Mouse (Mus musculus): ENCODE results near the gene Degs1.
"Not testable (repeated sequence)": the region's sequence is repeated elsewhere in the genome, so short reads cannot be mapped to it uniquely, and the experiment has no call there.

Gene Degs1

DNA sequence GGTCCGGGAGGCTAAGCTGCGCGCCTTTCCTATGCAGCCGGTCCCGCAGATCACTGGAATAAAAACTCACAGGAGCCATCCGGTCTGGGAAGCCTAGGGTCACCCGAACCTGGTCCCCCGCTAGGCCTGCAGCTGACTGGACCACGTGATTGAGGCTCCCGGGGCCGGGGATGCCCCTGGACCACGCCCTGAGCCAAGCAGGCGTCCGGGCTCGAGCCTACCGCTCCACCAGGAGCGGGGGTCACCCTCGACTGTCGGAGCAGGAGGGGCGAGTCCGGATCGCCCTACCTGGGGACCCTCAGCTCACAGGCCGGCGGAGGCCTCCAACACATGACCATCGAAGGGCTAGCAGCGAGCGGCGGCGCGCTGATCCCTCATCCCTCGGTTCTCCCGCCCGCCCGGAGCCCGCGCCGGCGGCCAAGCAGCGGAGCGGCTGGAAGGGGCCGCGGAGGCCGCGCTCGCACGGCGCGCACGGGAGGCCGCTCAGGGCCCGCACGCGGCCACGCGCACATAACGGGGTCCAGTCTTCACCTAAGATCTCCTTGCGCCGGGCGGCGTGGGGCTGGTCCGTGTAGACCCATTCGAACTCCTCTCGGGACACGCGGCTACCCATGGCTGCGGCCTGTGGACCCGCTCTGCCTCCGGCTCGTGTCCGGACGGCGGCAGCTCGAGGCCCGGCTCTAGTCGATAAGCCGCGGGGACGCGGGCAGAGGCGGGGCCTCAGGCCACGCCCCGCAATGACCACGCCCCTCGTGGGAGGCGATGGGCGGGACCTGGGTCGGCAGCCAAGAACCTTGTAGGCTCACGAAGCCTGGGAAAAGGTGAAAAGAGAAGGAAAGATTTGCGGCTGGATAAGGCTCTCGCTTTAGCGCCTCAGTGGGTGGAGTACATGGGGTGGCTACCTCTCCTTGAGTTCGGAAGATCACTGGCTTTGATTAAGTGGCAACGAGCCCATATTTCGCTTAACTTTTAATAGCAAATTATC, at the start of gene Degs1:
Degs1 (minus strand) TSS at position 714 of the 985 bp plus-strand sequence.
- peak; percentile 97 for DNase-seq

DNA sequence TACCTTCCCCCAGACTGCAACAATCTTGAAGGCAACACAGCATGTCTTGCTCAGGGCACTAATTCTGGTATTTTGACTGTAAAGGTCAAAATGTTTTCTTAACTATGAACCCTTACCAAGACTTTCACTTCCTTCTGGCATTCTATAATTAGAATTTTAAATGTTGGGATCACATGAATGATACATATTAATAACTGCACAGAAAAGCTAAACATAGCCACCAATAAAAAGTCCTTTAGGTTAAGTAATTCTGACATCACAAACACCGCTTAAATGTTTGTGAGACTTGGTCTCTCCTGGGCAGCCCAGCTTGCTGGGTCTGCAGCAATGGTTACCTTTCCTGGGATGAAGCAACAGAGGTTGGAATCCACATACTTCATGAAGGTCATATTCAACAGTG, 43.3 kb upstream of the Degs1 start:
- DNase-seq: no peak

DNA sequence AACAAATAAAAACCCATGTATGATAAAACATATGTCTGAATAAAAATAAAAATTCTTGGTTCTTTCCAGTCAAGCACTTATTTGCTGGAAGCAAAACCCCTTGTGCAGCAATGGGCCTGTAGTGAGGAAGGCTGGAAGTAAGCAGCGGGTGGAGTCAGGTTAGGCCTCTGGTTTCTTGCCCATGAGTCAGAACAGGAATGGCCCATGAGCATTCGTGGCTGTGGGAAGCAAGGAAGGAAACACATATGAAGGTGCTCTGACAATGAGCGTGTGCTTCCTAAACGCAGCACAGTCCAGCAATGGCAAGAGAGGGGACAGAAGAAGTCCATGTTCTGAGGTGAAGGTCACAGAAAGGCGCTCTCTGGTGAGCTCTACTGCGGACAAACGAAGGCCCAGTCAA, 41.9 kb upstream of the Degs1 start:
- no peak for DNase-seq

DNA sequence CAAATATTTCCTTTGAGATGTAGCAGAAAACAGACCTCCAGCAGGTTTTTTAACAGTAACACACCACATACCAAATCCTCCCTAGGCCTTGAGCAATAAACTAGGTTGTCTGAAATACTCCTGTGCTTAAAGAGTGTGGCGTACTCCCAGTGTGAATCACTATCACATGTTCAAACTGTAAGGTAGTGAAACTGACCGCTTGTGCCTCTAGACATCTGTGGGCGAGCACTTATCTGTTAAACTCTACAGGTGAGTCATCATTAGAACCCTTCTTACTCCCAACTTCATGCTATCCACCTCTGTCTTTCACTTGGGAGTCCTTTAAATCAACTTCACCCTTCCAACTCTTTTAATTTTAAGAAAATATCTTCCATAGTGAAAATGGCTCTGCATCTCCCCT, 40.5 kb upstream of the Degs1 start:
- no peak for DNase-seq

DNA sequence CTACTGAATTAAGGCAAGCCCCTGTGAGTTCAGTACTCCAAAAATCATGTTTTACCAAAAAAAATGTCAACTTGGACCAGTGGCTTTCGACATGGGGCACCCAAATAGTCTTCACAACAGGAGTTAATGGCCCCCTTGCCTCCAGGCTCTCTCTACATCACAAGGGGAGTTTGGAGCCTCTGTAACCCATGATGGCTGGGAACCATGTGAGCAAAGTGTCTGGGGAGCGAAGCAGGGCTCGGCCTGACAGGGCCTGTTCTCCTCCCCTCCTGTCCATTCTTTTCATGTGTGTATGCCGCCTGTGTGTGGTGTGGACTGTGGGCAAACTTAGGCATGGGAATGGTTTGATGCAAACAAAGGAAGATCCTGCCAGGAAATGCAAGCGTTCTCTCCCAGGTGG, 31.6 kb upstream of the Degs1 start:
- DNase-seq: no peak

DNA sequence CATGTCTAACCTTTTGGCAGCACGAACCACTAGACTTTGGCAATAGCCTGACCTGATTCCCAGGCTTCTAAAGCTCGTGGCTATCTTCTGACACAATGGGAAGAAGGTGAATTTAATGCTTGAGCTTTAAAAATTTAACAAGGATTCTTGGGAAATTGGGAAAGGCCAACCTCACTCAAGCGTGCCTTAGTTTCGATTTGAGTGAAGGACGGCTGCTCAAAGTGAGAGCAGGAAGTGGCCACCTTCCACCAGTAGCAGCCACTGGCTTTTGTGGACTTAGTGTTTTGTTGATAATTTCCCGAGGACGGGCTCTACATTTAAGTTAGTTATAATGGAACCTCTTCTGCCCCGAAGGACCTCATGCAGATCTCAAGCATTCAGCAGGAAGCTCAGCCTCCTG, 30.6 kb upstream of the Degs1 start:
- no peak for DNase-seq

DNA sequence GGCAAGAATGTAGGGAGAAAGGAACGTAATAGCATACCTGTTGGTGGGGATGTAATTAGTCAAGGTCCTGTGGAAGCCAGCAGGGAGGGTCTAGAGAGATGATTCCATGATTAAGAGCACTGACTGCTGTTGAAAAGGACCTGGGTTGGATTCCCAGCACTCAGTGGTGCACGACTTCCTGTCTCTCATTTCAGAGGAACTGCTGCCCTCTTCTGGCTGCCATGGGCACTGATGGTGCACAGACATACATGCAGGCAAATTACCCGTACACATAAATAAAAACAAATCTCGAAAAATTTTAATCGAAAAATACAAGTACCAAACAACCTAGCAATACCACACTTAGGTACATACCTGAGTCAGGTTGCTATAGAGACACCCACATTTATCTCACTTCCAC, 28.8 kb upstream of the Degs1 start:
- DNase-seq: peak; percentile 24

DNA sequence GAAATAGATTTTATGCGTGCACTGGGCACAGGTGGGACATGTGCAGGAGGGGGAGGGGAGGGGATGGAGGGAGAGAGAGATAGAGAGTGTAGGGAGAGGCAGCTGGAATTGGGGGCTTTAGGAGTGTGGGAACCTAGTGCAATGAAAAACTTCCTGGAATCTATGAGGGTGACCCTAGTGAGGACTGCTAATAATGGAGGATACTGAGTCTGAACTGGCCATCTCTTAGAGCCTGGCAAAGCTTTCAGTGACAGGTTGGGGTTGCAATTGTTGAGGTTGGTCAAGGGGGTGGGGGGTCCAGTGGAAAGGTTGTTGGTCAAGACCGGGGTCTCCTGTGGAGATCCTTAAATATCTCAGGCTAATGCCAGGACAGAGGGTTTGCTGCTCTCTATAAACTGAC, 27.7 kb upstream of the Degs1 start:
- DNase-seq: no peak

DNA sequence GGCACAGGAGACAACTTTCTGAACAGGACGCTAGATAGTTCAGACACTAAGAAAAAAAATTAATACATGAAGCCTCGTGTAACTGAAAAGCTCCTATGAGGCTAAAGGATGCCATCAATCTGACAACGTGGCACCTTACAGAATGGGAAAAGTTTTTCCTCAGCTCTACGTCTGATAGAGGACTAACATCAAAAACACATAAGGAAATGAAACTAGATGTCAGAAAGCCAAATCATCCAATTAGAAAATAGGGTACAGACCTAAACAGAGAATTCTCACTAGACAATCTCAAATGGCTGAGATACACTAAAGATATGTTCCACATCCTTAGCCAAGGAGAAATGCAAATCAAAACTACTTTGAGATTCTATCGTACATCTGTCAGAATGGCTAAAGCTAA, 26.8 kb upstream of the Degs1 start:
- DNase-seq: no peak

DNA sequence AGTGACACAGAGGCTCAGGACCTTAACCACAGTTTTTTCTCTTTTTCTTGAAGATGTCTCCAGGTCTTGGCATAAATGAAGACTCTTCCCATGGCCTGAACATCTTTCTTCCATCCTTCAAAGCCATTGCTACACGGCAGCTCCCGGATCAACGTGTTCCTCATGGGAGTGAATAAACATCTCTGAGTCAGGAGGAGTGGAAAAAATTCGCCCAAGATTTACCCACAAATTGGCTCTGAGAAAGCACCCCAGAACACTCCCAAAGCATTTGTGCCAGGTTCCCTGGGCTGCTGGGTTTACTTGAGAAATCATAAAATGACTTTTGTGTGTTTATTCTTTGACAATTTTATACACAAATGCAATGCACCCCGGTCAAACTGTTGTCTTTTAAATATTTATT, 20.3 kb upstream of the Degs1 start:
- DNase-seq: no peak

DNA sequence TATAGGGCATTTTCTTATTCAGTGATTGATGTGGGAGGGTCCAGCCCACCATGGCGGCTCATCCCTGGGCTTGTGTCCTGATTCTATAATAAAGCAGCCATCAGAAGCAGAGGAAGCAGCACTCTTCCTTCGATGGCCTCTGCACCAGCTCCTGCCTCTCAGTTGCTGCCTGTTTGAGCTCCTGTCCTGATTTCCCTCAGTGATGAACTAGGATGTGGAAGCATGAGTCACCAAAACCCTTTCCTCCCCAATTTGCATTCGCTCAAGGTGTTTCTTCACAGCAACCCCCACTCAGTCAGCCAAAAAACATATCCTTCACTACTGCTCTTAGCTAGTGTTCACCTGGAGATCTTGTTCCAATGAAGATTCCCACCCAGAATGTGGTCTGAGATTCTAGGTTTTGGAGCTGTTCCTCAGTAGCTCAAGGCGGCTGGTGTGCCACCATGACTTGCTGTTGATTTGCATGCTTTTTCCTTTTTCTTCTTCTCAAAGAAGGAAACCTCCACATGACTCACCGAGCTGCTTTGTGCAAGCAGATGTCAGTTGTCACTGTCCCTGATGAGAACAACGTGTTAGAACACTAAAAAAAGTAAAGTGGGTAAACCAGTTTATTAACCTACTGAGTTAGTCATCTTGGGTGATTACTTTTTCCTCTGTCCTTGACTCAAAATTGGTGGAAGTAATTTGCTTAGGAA, 19.7 kb upstream of the Degs1 start:
- DNase-seq: no peak

DNA sequence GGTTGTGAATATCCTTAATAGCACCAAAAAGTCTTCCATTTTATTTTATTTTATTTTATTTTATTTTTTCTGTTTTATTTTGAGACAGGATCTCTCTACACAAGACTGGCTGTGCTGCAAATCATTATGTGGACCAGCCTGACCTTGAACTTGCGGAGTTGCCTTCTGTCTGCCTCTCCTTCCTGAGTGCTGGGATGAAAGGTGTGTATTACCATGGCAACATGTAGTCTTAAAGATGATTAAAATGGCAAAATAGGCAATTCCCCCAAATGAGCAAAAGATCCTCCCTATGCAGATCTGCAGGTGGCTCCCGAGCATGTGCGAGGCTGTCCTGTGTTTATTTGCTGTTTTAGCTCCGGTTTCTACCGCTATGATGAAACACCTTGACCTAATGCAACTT, 15.2 kb upstream of the Degs1 start:
- DNase-seq: no peak

DNA sequence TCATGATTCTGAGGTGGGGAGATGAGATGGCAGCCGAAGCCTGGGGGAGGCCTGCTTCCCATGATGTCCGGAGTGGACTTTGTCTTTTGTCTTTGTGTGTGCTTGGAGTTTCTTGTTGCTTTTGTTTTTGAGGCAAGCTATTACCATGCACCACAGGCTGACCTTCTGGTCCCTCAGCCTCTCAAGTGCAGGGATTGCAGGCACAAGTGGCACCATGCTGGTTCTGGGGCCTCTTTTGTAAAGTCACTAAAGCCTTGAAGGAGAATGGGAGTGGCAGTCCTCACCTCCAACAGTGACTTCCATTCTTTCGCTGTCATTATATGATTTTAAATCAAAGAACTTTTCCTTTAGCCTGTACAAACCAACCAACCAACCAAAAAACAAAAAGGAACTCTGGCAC, 14.6 kb upstream of the Degs1 start:
- no peak for DNase-seq

DNA sequence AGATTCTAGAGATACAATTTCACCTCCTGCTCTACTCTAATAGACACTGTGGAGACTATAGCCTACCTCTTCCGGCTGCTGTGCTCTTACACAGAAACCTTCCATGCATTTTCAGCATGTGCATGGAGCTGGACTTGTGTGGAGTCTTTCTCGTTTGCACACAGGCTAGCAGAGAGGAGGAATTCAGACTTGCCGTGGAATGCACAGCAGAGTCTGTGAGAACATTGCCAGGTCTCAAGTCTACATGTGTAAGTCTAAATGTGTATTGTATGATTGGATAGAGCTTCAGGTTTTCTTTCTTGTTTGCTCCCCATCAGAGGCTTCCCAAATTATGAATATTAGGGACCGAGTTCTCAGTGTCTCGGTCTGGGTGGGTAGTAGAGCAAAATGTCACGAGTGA, 14.2 kb upstream of the Degs1 start:
- DNase-seq: no peak

DNA sequence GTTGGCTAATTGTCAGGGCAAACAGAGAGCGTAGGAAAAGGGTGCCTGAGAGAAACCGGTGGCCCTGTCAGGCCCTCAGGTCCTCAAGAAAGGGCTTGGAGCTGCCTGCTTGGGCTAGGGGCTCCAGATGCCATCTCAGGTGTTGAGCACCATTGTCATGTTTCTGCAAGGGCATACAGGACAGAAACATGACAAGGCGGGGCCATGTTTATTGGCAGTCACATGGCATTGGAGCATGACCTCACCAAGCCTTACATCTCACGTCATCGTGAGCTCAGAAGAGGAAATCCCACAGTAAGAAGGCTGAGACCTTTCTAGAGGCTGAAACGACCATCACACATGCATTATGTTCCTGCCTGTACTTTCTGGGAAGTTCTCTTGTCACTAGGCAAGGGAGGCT, 13.5 kb upstream of the Degs1 start:
- DNase-seq: no peak

DNA sequence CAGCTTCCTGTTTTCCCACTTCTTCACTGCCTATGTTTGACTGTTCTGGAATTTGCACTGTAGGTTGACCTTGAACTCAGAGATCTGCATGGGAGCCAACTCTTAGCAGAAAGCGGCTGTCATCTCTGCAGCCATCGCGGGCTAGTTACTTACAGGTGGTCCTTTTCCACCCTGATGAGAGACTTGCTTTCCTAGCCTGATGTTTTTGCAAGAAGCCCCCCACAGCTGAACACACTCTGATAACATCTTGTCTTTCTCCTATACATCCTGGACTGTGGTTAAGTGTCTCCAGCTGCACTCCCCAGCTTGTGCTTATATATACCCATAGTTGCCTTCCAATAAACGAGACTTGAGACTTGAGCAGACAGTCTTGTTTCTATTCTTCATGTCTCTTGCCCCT, 9.7 kb upstream of the Degs1 start:
- no peak for DNase-seq

DNA sequence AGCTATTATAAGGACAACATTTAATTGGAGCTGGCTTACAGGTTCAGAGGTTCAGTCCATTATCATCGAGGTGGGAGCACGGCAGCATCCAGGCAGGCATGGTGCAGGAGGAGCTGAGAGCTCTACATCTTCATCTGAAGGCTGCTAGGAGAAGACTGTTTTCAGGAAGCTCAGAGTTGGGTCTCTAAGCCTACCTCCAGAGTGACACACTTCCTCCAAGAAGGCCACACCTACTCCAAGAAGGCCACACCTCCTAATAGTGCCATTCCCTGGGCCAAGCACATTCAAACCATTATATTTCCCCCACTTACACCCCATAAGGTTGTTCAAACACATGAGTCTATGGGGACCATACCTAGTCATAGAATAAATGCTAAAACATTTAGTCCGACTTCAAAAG, 8.1 kb upstream of the Degs1 start:
- DNase-seq: not testable (repeated sequence)

DNA sequence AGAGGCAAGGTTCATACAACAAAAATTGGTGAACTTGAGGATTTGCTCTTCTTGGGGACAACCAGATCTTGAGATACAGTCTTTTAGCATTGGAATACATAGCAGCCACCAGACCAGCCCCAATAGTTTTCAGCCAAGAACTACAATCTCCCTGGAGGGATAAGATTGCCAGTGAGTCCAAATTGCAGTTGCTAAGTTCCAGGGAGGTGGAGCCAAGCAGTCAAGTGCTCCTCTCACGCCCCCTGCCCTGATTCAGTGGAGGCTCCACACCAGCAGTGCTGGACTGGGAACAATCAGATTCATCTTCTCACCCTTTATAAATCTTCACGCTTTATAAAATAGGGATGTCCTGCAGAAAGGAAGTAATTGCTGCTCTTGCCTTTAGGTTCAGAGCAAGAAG, 7.2 kb upstream of the Degs1 start:
- DNase-seq: no peak

DNA sequence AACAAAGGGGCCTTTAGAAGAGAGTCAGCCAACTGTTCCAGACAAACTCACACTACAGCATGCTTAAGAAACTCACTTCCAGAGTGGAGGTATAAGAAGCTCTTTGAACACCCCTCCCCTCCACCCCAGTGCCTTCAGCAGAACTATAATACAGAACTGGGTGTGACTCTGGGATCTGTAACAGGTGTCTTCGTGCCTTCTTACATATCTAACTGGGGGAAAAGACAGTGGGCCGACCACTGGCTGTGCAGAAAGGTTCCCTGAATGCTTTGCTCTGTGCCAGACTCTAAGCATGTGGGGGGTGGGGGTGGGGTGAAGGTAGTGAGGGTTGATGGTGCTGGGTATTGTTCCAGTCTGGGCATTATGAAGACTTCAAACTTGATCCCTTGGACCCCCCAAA, 6.0 kb upstream of the Degs1 start:
- DNase-seq: no peak

DNA sequence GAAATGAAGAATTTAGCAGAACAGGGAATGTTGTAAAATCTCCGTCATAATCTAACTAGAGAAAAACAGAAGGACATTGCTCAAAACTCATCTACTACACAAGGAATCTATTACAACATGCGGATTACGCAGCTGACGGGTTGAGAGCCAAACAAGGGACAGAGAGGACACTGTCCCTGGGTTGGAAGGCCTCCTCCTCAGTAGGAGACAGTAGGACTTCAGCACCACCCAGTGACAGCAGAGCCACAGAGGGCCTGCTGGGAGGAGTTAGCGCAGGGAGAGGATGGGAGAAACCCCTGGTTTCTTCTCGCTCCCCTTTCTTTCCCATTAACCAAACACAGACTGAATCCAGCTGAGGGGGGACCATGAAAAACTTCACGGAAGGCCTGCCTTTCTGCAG, 5.2 kb upstream of the Degs1 start:
- DNase-seq: no peak

DNA sequence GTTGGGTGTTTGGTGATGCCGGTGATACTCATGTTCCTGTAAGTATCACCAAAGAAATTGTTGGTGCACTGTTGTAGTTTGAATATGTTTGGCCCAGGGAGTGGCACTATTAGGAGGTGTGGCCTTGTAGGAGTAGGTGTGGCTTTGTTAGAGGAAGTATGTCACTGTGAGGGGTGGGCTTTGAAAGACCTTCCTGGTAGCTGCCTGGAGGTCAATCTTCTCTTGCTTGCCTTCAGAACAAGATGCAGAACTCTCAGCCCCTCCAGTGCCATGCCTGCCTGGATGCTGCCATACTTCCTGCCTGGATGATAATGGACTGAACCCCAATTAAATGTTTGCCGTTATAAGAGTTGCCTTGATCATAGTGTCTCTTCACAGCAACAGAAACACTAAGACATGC, 2.2 kb upstream of the Degs1 start:
- no peak for DNase-seq

DNA sequence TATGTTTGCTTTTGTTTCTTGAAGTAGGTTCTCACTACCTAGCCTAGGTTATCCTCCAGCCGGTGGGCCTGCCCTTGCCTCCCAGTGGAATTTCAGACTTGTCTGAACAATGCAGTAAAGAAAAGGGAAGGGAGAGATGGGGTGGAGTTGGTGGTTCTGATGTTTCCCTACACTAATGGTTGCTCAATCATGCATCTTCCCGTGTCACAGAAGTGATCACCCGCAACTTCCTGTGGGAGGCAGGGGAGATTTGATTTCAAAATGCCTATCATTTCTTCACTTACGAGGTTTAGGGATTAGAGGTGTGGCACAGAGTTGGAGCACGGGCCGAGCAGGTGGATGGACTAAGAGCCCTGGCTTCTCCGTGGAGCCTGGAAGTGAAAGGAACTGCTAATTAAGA, 627 bp upstream of the Degs1 start:
- no peak for DNase-seq

DNA sequence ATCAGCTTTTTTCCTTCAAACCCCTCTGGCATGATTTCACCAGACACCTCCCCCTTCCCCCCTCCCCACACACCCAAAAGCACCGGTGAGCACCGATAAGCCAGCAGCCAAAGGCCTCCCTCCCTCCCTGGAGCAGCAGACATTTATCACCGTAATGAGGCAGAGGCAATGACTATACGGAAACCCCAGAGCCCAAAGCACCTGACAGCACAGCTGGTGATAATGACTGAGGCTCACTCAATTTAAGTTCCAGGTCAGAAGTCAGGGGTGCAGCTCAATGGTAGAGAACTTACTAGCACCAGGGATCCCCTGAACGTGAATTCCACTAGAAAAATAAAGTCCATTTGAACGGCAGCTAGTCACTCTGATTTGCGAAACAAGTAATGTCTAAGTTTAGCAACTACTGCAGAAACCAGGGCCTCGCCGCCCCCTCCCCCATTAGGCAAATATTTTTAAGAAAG, 1.3 kb downstream of the Degs1 start:
- DNase-seq: no peak

DNA sequence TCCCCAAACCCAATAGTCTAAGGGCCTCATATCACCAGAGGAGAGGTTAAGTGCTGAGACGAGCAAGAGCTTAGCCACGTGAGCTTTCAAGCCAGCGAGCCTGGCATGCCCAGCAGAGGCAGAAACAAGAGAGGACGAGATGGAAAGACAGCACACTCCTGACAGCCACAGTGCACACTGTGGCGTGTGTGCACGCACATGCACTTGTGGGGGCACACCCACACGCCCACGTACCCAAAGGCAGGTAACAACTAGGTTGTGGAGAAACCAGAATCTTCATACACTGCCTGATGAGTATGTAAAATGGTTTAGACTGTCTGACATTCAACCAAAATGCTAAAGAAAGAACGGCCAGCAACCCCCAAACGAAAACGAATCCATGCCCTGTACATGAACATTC, 2.0 kb downstream of the Degs1 start:
- DNase-seq: no peak
